Mouse (Mus musculus) splenic B cell, adult 2 months (primary cell): ENCODE data around the gene Nsun7.

Experiments used
- DNase-seq: peaks from one replicate; pipeline ENCODE4 v3.0.0-alpha.2; 2011; ENCODE audit warnings: low read depth, low spot score
- H3K27me3 ChIP-seq: 2 replicates; pipeline ENCODE4 v1.6.1; 2012; ENCODE audit warnings: mild to moderate bottlenecking, low read length, moderate library complexity, mixed read lengths; ENCODE audit not compliant: control insufficient read depth, poor library complexity, insufficient read depth, severe bottlenecking
- H3K36me3 ChIP-seq: 2 replicates; pipeline ENCODE4 v1.6.1; 2012; ENCODE audit warnings: mild to moderate bottlenecking, low read length, moderate library complexity, mixed read lengths; ENCODE audit not compliant: control insufficient read depth, poor library complexity, insufficient read depth, severe bottlenecking

Nsun7 gene

DNA sequence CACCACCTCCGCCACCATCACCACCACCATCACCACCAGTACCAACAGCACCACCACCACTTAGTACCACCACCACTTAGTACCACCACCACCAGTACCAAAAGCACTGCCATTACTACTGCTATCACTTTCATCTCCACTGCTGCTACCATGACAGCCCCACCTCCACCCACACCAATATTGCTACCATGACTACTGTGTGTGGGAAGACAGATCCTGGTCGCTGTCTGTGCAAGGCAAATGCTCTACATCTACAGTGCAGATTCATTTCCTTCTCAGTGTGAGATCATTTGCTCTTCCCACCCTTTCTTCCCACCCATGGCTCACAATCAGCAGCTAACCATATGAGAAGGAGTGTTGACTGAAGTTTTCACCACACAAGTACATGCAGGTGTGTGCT lies 43.2 kb downstream of the Nsun7 start:
- no peak for DNase-seq

DNA sequence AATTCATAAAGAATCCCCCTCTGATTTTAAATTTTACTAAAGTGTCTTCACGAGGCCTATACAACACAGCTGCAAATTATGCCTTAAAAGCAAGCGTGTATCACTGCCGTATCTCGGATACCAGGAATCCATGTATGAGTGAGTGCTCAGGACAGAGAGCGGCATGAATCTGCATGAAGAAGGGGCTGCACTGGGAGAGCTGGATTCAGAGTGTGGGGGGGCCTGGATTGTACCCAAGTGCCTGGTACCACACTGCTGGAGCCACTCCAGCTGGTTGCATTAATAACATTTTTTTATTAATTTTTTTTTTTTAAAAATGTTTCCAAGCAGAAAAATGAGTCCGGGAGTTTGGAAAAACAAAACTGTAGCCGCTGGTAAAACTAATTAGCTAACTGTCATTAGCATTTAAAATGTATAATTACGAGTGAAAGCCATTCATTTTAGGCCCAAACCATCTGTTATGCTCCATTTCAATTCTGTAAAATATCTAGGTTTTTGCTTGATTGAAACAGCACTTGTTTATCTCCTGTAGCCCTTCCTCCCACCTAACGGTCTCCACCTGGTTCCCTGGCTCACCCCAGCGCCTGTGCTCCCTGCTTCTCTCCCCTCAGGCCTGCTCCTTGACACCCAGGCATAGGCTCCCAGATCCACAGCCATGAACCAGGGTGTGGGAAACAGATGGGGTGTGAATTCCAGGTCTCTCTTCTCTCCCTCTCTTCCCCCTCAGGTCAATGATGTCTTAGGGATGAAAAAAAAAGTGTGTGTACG lies 44.8 kb downstream of the Nsun7 start:
- DNase-seq = no peak
- no peaks in the 10 kb centered on the region for H3K27me3 ChIP-seq
- no peaks in the 10 kb centered on the region for H3K36me3 ChIP-seq

More for the DNA sequence above, 43.2 kb downstream of the Nsun7 start:
- no peaks in the 10 kb centered on the region for H3K27me3 ChIP-seq
- no peaks in the 10 kb centered on the region for H3K36me3 ChIP-seq

DNA sequence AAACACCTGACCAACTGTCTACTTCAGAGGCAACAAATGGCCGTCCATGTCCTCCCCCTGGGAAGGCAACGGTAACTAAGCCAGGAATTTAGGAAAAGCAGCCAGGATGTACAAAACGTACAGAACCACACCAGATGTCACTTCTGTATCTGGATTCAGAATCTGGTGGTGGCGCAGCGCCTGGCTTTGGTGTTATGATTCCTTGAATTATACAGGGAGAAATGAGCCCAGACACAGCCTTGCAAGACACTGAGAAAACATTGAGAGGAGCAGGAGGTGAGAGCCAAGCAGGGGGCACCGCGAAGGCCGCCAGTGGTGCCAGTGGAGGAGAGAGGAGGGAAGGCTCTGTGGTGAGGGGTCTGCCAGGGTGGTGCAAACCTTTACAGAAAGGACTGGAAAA lies 45.8 kb downstream of the Nsun7 start:
- no peak for DNase-seq
- Histone ChIP-seq H3K27me3 (no peaks in the 10 kb centered on the region), H3K36me3 (no peaks in the 10 kb centered on the region)

DNA sequence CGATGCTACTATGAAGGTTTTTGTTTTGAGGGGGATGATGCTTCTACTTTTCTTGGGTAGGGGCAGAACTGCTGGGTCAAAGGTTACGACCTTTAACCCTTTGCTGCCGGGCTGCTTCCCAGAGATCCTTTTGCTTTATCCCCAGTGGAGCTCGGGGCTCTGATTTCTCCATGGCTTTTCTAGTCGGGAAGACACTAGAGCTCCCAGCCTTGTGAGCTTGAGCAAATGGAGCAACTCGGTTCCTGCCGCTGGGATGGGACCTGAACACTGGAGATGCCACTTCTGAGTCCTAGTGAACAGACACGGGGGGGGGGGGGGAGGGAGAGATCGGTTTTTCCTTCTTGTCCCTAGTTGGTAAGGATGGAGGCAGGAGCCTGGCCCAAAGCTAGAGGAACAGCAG lies 50.6 kb downstream of the Nsun7 start:
- no peak for DNase-seq
- no peaks in the 10 kb centered on the region for H3K36me3 ChIP-seq
- H3K27me3 ChIP-seq = no peaks in the 10 kb centered on the region

DNA sequence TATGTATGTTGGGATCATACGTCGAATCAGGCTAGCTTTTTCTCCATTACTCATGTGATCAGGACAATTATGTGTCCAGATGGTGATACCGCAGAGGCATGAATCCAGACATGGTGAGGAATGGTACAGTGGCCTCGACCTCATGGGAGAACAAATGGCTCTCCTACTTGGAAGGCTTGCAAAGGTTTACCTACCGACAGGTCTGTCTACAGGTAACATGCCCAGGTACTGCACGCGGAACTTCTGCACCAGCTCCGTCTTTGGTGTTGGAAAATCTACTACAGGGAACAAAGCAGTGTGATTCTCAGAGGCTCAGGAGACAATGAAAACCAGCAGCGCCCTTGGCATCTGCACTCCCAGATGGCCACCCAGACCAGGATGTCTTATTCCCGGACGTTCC lies 51.1 kb downstream of the Nsun7 start:
- no peak for DNase-seq
- Histone ChIP-seq H3K36me3 (no peaks in the 10 kb centered on the region), H3K27me3 (no peaks in the 10 kb centered on the region)

DNA sequence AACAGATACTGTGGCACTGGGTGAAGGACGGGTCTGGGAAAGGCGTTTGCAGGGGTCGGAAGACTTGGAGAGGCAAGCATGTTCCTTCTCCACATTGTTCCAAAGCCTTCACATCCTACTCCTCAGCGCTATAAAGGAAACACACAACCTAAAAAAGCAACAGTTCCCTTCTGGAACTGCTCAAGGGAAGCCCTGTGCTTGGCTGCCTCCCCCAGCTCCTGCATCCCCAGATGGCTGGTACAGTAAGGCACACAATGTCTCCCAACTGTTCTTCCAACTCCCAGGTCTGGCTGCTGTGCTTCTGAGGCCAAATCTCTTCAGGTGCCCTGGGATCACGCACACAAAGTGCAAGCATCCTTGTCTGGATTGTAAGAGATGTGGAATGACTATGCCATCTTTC lies 56.1 kb downstream of the Nsun7 start:
- no peak for DNase-seq
- Histone ChIP-seq H3K27me3 (no peaks in the 10 kb centered on the region), H3K36me3 (no peaks in the 10 kb centered on the region)

DNA sequence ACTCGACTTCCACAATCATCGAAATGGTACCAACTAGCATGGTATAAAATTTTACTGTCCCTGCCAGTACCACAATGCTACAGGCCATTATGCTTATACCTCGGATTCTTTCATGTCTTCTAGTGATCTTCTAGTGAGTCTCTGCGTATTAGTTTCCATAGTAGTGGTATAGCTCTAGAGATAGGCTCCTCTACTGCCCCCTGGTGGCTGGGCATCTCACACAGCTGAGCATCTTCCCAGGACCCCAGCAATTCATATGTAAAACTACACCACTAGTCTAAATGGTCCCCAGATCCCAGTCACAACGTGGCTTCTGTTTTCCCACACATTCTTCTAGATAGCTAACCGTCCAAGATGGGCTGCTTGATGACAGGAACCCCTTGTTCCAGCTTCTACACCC lies 59.6 kb downstream of the Nsun7 start:
- Histone ChIP-seq H3K27me3 (no peaks in the 10 kb centered on the region), H3K36me3 (no peaks in the 10 kb centered on the region)
- DNase-seq = peak; percentile 76

DNA sequence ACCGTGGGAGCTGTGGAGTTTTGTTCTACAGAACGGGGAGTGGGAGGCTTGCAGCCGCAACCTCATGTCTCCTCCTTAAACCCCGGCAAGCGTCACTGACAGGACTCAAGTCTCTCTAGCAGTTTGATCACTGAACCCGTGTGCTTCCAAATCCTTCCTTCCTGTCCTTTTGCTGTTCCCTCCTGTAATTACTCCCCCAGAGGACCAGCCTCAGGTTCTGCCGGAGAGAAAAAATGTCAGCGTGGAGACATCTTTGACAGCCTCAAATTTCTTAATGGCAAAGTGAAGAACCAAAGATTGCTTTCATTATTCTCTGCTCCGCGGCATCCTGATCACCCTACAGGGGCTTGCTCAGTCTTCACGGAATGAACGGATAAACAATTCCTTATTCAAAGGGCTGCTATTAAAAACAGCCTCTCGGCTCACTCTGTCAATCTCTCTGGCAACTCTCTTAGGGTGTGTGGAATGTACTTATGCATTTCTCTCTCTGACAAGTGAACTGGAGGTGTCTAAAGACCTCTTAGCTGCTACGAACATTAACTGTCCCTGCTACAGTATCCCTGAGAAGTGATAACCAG lies 60.2 kb downstream of the Nsun7 start:
- DNase-seq = no peak
- Histone ChIP-seq H3K36me3 (no peaks in the 10 kb centered on the region), H3K27me3 (no peaks in the 10 kb centered on the region)

DNA sequence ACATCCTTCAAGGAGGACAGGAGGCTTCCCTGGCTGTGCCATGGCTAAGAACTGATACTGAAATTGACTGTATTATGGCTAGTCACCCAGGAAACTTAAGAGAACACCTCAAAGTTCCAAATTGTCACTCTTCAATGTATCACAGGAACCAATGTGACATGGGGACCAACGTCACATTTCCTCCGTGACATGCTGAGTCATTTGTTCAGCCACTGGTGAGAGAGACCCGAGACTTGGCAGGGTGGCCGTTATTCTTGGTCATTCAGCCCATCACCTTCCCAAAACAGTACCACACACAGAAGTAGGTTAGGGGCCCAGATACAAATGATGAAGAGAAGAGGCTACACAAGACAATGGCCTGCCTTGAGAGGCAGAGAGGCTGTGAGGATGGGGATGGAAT lies 63.4 kb downstream of the Nsun7 start:
- no peaks in the 10 kb centered on the region for H3K36me3 ChIP-seq
- no peak for DNase-seq
- H3K27me3 ChIP-seq = no peaks in the 10 kb centered on the region

DNA sequence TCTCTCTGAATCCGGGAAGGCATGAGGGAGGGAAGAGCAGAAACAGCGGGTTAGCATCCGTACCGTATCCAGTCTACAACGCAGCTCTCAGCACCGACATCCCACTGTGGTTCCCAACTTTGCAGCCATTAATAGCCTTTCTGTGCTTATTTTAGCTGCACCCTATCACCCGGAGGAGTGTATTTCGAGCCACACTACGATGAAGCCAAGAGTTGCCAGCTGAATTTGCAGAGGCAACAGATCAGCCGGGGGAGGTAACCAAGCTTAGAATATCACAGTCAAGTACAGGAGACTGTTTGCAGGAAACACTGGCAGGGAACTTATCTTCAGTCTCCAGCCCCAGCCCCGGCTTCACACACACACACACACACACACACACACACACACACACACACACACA lies 63.9 kb downstream of the Nsun7 start:
- Histone ChIP-seq H3K36me3 (no peaks in the 10 kb centered on the region), H3K27me3 (no peaks in the 10 kb centered on the region)
- no peak for DNase-seq

DNA sequence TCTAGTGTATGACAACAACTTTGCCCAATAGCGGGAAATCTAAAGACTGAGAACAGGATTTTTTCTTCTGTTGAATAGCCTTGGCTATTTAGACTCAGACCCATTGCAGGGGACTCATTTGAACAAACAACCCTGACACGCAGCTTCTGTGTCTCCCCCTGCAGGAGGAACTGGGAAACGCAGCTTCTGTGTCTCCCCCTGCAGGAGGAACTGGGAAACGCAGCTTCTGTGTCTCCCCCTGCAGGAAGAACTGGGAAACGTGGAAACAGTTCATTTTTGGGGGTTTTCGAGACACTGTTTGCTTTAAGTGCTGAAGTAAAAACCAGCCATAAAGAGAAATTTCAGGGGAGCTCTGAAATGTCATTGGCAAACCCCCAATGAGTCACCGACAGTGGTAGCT lies 66.7 kb downstream of the Nsun7 start:
- H3K27me3 ChIP-seq = no peaks in the 10 kb centered on the region
- no peaks in the 10 kb centered on the region for H3K36me3 ChIP-seq
- DNase-seq = peak; percentile 13

DNA sequence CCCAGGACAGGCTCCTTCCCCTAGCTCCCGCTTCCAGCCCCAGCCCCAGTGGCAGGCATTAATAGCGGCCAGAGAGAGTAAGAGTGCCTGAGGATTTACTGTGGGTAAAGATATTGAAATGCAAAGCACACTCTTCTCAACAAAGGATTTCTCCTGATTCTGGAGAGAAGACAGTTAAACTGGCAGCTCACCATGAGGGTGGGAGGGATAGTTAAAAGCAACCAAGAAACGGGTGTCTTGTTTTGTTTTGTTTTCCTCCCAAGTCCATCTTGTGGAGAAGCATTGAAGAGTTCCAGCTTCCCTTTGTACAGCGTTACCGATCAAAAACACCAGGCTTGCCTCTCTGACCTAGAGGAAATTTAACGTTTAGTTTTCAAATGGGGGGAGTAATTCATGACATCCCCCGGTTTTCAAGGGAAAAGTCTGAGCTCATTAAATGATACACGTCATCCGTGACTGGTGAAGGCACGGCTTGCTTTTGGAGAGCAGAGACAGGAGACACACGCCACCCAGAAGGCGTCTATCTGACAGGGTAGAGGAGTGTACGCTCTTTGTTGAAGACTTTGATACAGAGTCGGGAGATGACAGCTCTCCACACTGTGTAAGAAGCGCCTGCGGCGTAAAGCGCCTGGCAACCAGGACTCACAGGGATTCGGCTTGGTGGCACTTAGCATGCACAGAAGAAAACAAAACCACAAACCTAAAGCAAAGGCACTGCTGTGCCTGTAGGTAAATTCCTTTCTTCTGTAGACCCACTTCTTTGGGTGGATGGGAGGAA lies 68.4 kb downstream of the Nsun7 start:
- DNase-seq = no peak
- Histone ChIP-seq H3K36me3 (no peaks in the 10 kb centered on the region), H3K27me3 (no peaks in the 10 kb centered on the region)

DNA sequence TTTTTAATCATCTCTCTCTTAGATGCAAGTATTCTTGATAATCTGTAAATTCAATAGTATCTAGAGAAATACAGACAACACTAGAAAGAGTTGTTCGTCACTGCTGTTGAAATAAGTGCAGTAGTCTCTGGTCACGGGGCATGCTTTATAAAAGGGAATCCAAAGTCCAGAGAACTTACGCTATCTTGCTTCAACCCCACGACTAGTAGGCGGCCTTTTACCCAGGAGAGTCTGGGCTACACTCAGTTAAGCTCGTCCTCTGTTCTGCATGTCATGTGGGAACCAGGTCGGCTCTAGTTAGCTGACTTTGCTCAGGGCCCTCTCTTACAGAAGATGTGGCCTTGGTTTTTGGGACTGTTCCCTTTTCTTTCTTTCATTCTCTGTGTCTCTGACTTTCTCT lies 69.1 kb downstream of the Nsun7 start:
- Histone ChIP-seq H3K36me3 (no peaks in the 10 kb centered on the region), H3K27me3 (no peaks in the 10 kb centered on the region)
- DNase-seq = no peak

DNA sequence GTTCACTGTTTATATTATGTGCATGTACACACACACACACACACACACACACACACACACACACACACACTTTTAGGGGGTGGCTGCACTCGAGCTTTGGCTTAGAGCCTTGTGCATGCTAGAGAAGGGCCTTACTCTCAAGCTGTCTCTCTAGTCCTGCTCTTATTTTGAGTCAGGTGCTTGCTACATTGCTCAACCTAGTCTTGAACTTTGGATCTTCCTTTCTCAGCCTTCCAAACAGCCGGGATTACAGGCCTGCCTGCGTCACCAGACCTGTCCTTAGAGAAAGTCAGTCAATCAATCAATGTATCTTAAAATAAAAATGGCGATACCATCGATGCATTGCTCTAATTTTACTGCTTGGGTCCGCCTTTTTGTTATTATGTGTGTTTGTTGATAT lies 71.1 kb downstream of the Nsun7 start:
- Histone ChIP-seq H3K27me3 (no peaks in the 10 kb centered on the region), H3K36me3 (no peaks in the 10 kb centered on the region)
- no peak for DNase-seq
